Mouse (Mus musculus) G1E (cell line): ENCODE results near the gene Actl11. TPM values are rescaled to one million over a fixed set of nuclear protein-coding genes. Genes with fewer than 3 reads are reported as not detected.

Experiments
- ATAC-seq: 2 replicates; pipeline ENCODE4 v1.8.0; 2016; ENCODE audit warnings: mild to moderate bottlenecking; ENCODE audit not compliant: insufficient number of reproducible peaks, poor library complexity, low FRiP score, severe bottlenecking; ENCODE audit errors: extremely low read depth
- DNase-seq: peaks from one replicate; pipeline ENCODE4 v3.0.0; 2012; ENCODE audit warnings: low spot score
- H3K27me3 ChIP-seq: 2 replicates; pipeline ENCODE4 v1.6.1; 2012; ENCODE audit warnings: mild to moderate bottlenecking, low read length, inconsistent platforms; ENCODE audit not compliant: insufficient read depth
- H3K36me3 ChIP-seq: replicated peaks from 2 replicates; pipeline ENCODE3; 2012; ENCODE audit warnings: mild to moderate bottlenecking, inconsistent platforms
- H3K4me1 ChIP-seq: 2 replicates; pipeline ENCODE4 v1.6.1; 2012; ENCODE audit warnings: low read depth, low read length, inconsistent platforms, mixed read lengths; ENCODE audit not compliant: insufficient read depth
- H3K4me3 ChIP-seq: 2 replicates; pipeline ENCODE4 v1.5.1; 2012; ENCODE audit warnings: low read depth, mild to moderate bottlenecking, inconsistent platforms, low read length, moderate library complexity, mixed read lengths
- H3K9me3 ChIP-seq: replicated peaks from 2 replicates; pipeline ENCODE4 v1.6.1; 2012; ENCODE audit warnings: inconsistent platforms
- CTCF ChIP-seq: IDR thresholded peaks from 2 replicates; pipeline ENCODE4 v1.5.1; 2012; ENCODE audit warnings: low read depth, low read length, inconsistent platforms, mixed read lengths
- GATA1 ChIP-seq: IDR thresholded peaks from 2 replicates; pipeline ENCODE4 v1.6.1; 2012; ENCODE audit warnings: borderline replicate concordance, low read length, inconsistent platforms, mixed read lengths
- GATA2 ChIP-seq: IDR thresholded peaks from 2 replicates; pipeline ENCODE4 v1.6.1; 2012; ENCODE audit warnings: low read depth, low read length, inconsistent platforms, borderline replicate concordance
- POLR2AphosphoS5 ChIP-seq: IDR thresholded peaks from 2 replicates; pipeline ENCODE4 v1.6.1; 2012; ENCODE audit warnings: low read depth, low read length, inconsistent platforms; ENCODE audit not compliant: insufficient replicate concordance
- TAL1 ChIP-seq: conservative IDR thresholded peaks from 2 replicates; pipeline ENCODE4 v1.6.1; 2012; ENCODE audit warnings: low read depth, low read length, inconsistent platforms, mixed read lengths
- polyA plus RNA-seq: library from polyadenylated mRNA; stranded (reverse); fragments of >175 nt; gene quantifications from 2 replicates; pipeline ENCODE4 v1.2.3, GENCODE M21; 2012
- total RNA-seq, 2 experiments: library from RNA; stranded (forward) in 1 of 2; stranded (reverse) in 1 of 2; fragments of 200-1000 nt in 1 of 2; fragments of >200 nt in 1 of 2; fragmentation: Nextera tagmentation in 1 of 2; gene quantifications; 2 replicates each; pipeline ENCODE4 v1.2.3; 2014 to 2017

Gene Actl11
- total and polyA plus RNA-seq, 3 experiments: 0.11 TPM; not detected in 2

DNA sequence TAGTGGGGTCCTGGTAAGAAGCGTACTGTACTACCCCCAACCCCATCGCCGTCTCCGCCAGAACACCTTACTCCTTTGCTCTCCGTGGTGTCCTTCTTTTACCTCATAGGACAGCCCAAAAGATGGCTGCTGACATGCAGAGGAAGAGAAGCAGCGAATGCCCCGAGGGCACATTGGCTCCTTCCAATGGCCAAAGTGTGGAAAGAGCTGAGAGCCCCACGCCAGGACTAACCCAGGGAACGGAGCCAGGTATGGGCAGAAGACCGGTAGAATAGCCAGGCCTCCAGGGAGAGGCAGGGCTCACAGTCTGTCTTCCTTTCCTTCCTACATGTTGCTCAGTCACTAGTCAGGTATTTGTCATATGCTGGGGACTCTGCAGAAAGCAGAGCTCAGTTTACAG, 29.7 kb upstream of the Actl11 start:
- H3K4me3 ChIP-seq: no peak overlapping the region
- no peaks in the 10 kb centered on the region for H3K9me3 ChIP-seq
- H3K27me3 ChIP-seq: no peaks in the 10 kb centered on the region
- no peak for ATAC-seq
- peaks cover 69% of the 10 kb centered on the region for H3K36me3 ChIP-seq
- DNase-seq: no peak
- no peaks in the 10 kb centered on the region for H3K4me1 ChIP-seq
- TF ChIP-seq GATA1 (no peak), TAL1 (no peak), POLR2AphosphoS5 (no peak), GATA2 (no peak), CTCF (no peak)

DNA sequence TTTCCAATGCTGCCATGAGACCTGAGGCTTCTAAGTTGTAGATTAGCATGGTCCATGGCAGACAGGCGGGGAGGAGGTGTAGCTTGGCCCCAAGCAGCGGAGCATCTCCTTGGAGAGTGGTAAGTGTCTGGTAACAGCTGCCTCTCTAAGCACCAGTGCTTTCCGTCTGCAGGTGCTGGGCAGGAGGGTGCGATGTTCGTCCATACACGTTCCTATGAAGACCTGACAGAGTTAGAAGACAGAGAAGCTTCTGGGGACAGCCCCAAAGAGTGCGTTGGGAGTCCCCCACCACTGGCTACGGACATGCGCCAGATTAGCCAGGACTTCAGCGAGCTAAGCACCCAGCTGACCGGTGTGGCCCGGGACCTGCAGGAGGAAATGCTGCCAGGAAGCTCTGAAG, 28.4 kb upstream of the Actl11 start:
- no peaks in the 10 kb centered on the region; the same call in 1 of the 2 replicates for H3K4me1 ChIP-seq
- peaks cover 67% of the 10 kb centered on the region for H3K36me3 ChIP-seq
- no peaks in the 10 kb centered on the region for H3K9me3 ChIP-seq
- no peaks in the 10 kb centered on the region for H3K27me3 ChIP-seq
- no peak overlapping the region for H3K4me3 ChIP-seq
- DNase-seq (no peak), ATAC-seq (no peak)
- no peak for TF ChIP-seq GATA2
- TF ChIP-seq TAL1: no peak
- TF ChIP-seq GATA1: no peak
- TF ChIP-seq POLR2AphosphoS5: no peak
- TF ChIP-seq CTCF: no peak

DNA sequence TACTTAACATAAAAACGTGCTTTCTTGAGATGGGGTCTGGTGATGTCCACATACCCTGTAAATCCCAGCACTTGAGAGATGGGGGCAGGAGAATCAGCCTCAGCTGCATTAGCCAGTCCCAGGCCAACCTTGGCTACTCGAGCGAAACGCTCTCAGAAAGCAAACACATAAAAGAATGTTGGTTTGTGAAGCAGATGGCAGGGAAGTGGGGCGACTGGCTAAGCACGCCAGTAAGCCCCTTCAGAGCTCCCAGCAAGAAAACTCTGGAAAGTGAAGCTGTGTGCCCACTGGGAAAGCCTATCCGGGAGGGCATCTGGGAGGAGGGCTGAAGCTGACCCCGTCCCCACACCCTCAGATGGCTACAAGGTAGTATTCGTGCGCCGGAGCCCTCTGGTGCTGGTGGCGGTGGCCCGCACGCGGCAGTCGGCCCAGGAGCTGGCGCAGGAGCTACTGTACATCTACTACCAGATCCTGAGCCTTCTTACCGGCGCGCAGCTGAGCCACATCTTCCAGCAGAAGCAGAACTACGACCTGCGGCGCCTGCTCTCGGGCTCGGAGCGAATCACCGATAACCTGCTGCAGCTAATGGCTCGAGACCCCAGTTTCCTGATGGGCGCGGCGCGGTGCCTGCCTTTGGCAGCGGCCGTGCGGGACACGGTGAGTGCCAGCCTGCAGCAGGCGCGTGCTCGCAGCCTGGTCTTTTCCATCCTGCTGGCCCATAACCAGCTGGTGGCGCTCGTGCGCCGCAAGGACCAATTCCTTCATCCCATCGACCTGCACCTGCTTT, 27.2 kb upstream of the Actl11 start:
- Histone ChIP-seq H3K36me3 (peaks cover 62% of the 10 kb centered on the region), H3K9me3 (no peaks in the 10 kb centered on the region), H3K4me1 (peaks cover under 1% of the 10 kb centered on the region; the same call in 1 of the 2 replicates), H3K4me3 (no peak overlapping the region), H3K27me3 (peaks cover under 1% of the 10 kb centered on the region; the same call in 1 of the 2 replicates)
- no peak for ATAC-seq
- no peak for DNase-seq
- TF ChIP-seq POLR2AphosphoS5 (no peak), CTCF (0 out of 2 replicates have a peak, but pooled peaks have one; percentile 6)

- Histone ChIP-seq H3K27me3 (peaks cover 3% of the 10 kb centered on the region; the same call in 1 of the 2 replicates), H3K4me1 (peaks cover 6% of the 10 kb centered on the region), H3K4me3 (no peak overlapping the region), H3K36me3 (peaks cover 59% of the 10 kb centered on the region), H3K9me3 (no peaks in the 10 kb centered on the region)
- DNase-seq: no peak
- no peak for TF ChIP-seq CTCF
- no peak for TF ChIP-seq TAL1
- no peak for TF ChIP-seq GATA1
- TF ChIP-seq POLR2AphosphoS5: no peak
- no peak for TF ChIP-seq GATA2
- ATAC-seq: no peak
Observed at GRCm38 (mm10) chr9:107901627-107901914, 26.7 kb upstream of the Actl11 start.

DNA sequence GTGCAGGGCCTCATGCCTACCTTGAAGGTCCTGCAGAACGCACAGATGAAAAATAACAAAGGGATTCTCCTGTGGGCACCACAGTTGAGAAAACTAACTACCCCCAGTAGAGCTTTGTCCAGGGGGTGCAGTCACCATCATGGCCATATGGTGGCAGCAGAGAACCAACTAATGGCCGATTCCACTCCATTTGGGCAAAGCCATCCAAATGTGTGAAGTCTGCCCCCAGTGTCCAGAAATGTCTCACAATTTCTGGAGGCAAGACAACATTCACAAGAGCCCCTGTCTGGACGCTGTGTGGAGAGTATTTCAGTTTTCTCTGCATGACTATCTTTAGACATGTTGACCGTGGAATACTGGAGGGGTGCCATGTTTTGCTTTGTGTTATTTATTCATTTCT, 23.5 kb upstream of the Actl11 start:
- peaks cover 27% of the 10 kb centered on the region for H3K4me1 ChIP-seq
- DNase-seq (peak; percentile 78), ATAC-seq (peak; percentile 60)
- TF ChIP-seq CTCF (peak; percentile 93), POLR2AphosphoS5 (no peak), GATA1 (no peak), GATA2 (no peak), TAL1 (no peak)
- peaks cover 23% of the 10 kb centered on the region for H3K27me3 ChIP-seq
- peaks cover 37% of the 10 kb centered on the region for H3K36me3 ChIP-seq
- no peak overlapping the region for H3K4me3 ChIP-seq
- H3K9me3 ChIP-seq: no peaks in the 10 kb centered on the region

DNA sequence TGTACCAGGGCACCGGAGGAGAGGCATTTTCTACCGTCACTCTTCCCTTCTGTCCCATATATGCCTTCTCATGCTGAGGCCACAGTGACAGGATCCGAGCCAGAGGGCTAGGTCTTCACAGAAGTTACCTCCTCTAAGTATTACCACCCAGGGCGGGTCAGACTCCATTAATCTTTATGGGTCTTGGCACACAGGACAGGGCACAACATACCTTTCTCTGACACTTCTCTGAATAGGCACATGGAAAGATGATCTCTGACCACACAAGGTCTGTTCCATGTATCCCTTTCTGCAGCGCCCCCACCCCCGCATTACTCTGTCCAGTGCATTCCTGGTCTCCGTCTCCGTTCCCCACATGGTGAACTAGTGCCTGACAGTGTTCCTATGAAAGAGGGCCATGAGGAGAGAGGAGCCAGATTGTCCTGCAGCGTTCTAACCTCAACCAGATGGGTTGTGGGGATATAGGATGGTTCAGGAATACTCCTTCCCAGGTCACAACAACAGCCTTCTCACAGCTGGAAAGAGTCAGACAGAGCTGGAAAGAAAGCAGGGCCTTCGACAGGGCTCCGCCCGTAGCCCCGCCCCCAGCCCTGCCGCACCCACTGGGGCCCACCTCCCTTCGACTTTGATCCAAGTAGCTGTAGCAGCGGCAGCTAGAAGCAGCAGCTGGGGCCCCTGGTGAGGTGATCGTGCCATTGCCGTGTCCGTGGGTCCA, 21.9 kb upstream of the Actl11 start, which contains the start of gene Mst1r:
Mst1r (plus strand) TSS at position 622 of the 715 bp plus-strand sequence.
- DNase-seq (peak; percentile 73), ATAC-seq (no peak; the same call in 1 of the 2 replicates)
- H3K27me3 ChIP-seq: peaks cover 37% of the 10 kb centered on the region
- peak within 1 kb of the TSS; percentile 61; the same call in 1 of the 2 replicates for H3K4me3 ChIP-seq
- no peaks in the 10 kb centered on the region for H3K9me3 ChIP-seq
- TF ChIP-seq TAL1 (no peak), CTCF (no peak), GATA1 (no peak), GATA2 (no peak), POLR2AphosphoS5 (no peak)
- peaks cover 27% of the 10 kb centered on the region for H3K4me1 ChIP-seq
- H3K36me3 ChIP-seq: peaks cover 20% of the 10 kb centered on the region
